Mouse (Mus musculus) left cerebral cortex, adult 2 months (tissue): ENCODE results near the gene Lrmda. TPM values are rescaled to one million over a fixed set of nuclear protein-coding genes. Genes with fewer than 3 reads are reported as not detected.

Source experiments
- DNase-seq, 2 experiments: peaks; one replicate each; pipeline ENCODE4 v3.0.0; 2021 to 2022; ENCODE audit warnings: low spot score in 2 of 2, mixed read lengths in 1 of 2; ENCODE audit errors: extremely low spot score in 1 of 2
- H3K27ac ChIP-seq: fragments of 200-600 bp; 2 replicates; pipeline ENCODE4 v1.8.1; 2022
- H3K4me3 ChIP-seq: fragments of 200-600 bp; 2 replicates; pipeline ENCODE4 v1.8.1; 2022
- CTCF ChIP-seq: fragments of 200-600 bp; IDR thresholded peaks from 2 replicates; pipeline ENCODE4 v1.8.1; 2022; ENCODE audit warnings: antibody characterized with exemption, mild to moderate bottlenecking, moderate library complexity
- intact Hi-C: fragments of 180-260 bp; cut with DNase I; formaldehyde crosslinking; loops from one replicate; pipeline ENCODE4 v1.15.1; 2025
- total RNA-seq, 2 experiments: library from RNA; stranded (reverse); gene quantifications; 2 replicates each; pipeline ENCODE4 v1.2.3; 2021

Lrmda gene
- total RNA-seq, 2 experiments from 2014 or later = 0.87 to 0.97 TPM

DNA sequence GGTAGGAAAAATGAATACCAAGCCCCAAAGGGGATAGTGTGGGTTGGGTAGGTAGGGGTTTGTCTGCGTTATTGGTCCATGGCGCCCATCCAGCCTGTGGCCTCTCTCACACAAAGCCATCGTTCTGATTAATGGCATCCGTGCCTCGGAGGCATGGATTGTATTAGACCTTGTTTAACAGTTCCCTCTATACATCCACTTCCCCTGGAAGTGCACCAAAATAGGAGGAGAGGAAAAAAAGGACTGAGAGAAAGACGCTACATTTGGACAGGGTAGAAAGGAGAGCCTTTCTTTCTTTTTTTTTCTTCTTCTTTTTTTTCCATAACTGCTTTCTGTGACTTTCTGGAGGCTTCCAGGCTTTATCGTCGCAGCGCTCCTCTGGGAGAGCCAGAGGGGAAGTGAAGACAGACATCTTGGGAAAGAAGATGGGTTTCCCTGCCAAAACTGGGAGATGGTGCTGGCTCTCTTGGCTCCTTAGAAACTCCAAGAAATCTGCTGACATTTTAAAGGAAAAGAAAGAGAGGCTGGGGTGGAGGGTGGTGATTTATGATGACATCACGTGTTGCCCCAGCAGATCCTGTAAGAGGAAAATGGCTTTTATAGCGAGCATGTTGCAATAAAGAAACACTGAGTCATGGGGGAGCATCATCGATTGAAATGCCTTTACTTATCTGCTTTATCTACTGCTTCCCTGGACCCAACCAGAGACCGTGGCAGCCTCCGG is 32.6 kb downstream of the Lrmda start:
- Histone ChIP-seq H3K27ac (no peak overlapping the region), H3K4me3 (no peak overlapping the region)
- DNase-seq = no peak
- intact Hi-C loops = no loop called here
- TF ChIP-seq CTCF = no peak

DNA sequence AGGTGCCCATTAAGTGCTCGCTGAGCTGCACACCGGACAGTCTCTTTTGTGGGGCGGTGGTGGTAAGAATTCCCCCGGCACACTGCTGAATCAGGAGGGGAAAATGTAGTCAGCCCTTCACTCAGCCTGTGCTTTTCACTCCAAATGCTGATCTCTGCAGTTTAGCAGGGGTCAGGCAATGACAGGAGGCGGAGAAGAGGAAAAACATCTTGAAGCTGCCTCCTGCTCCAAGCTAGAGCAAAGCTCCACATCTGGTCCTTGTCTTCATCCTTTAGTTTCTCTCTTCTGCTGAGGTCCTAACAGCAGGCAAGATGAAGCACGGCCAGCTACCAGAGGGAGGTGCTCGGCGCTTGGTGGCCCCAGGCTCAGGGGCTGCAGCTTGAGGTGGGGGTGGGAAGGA is 36.1 kb downstream of the Lrmda start:
- intact Hi-C loops = no loop called here
- DNase-seq = no peak
- no peak for TF ChIP-seq CTCF
- no peak overlapping the region for H3K4me3 ChIP-seq
- no peak overlapping the region for H3K27ac ChIP-seq

DNA sequence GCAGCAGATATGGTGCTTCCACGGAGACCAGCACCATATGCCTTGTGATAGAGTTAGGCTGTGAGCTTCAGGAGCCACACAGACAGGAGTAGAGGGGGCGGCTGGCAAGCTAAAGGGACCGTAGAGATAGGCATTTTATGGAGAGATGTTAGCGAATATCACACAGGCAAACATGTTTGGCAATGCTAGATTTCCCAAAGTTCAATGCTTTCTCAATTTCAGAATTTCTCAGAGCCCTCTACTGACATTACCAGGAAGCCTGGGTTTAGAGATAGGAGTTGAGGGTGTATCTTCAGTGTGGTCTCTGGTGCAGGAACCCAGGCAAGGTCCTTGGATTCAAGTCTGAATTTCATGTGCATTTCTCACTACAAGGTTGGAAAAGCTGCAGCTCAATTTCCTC is 36.7 kb downstream of the Lrmda start:
- TF ChIP-seq CTCF = no peak
- Histone ChIP-seq H3K4me3 (no peak overlapping the region), H3K27ac (no peak overlapping the region)
- intact Hi-C loops = no loop called here
- DNase-seq = no peak

DNA sequence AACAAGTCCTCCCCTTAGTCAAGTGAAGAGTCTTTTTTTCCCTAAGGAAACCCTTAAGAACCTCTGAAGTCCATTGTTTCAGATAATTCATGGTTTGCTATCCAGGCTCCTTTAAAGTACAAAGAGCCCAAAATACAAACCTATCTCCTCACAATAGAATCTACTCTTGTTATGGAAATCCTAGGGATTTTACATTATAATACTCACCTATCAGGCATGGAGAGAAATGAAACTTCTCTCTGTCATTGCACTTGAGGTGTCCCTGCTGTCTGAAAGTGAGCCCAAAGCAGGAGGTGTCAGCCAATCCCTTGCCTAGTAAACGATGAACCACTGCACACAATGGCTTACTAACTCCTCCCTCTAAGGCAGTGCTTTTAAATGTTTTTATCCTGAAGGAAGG is 39.2 kb downstream of the Lrmda start:
- intact Hi-C loops = no loop called here
- no peak overlapping the region for H3K4me3 ChIP-seq
- H3K27ac ChIP-seq = no peak overlapping the region
- no peak for DNase-seq
- no peak for TF ChIP-seq CTCF

DNA sequence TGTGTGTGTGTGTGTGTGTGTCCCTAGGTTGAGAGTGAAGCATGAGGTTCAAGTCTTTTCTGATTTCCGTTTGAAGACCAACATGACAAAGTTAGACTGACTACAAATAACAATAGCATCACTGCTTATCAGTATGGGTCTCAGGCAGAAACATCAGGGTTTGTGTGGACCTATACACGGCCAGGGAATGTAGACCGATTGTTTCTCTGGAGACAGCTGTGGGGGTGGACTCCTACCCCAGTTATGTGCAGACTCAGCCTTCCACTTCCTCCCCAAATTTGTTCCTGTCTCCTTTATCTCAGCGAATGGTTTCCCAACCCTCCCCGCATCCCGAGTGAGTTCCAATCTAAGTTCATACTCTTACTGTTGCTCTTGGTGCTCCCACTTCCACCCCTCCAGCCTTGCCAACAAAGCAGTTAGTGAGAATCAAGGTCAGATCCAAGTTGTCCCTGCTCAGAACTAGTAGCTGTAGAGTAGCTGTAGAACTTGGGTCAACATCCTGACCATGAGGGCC is 39.9 kb downstream of the Lrmda start:
- intact Hi-C loops = no loop called here
- DNase-seq = no peak
- TF ChIP-seq CTCF = no peak
- Histone ChIP-seq H3K27ac (no peak overlapping the region), H3K4me3 (no peak overlapping the region)

DNA sequence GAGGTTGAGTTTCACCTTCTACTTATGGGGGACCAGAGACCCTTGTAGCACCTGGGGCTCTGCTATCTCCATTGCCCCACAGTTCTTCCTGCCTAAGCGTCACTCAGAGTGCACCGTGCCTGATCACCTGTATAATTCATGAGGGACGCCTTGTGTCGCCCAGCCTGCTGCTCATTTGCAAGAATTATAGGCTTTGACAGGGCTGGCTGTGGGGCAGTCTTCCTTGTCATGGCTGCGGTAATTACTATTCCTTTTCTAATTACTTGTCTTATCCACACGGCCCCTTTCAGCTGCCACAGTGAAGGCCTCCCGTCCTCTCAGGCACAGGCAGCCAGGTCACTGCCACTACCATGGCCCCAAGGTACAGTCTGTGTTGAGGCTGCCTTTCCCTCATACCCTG is 41.3 kb downstream of the Lrmda start:
- no peak overlapping the region for H3K27ac ChIP-seq
- no peak for DNase-seq
- intact Hi-C loops = no loop called here
- no peak overlapping the region for H3K4me3 ChIP-seq
- TF ChIP-seq CTCF = no peak

DNA sequence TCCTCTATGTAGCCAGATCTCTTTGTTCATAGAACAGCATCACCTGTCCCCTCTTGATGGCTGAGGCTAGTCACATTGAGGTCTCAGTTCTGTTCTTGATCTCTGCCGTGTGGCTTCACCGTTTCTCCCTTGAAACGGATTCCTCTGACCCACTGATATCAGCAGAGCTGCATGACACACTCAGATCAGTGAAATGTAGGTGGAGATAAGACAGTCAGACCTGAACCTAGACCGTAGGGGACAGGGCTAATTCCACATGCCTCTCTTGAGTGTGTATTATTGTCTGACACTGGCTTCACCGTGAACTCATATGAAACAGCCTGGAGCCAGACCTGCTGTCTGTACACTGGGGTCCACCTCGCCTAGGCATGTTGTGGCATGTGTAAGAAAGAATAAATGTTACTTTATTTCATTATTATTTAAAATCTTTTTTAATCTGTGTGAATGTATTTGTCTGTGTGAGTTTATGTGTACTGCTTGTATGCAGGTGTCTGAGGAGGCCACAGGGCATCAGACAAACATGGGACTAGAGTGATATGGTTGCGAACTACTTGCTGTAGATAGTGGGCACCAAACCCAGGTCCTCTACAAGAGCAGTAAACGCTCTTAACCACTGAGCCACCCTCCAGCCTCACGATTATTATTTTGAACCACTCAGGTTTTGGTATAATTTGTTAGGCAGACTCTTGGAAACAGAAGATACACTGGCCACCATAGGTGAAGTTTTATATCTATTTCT is 42.8 kb downstream of the Lrmda start:
- no peak overlapping the region for H3K27ac ChIP-seq
- DNase-seq = no peak
- intact Hi-C loops = no loop called here
- no peak for TF ChIP-seq CTCF
- H3K4me3 ChIP-seq = no peak overlapping the region

DNA sequence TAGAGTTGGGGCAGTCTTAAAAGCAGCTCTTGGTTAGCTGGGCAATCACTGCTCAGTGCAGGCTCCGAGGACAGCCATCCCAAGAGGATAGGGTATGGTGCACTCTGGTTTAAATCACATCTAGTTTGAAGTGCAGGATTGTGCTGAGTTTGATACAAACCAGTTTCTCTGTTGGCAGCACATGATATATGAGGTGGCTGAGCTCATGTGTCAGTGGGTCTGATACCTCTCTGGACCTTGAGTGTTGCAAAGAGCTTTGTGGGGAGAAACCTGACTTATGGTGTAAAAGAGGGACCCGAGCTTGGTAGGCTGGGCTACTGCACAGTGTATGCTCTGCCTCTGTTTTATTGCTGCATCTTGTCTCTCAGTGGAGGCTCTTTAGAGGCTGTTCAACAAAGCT is 49.7 kb downstream of the Lrmda start:
- Histone ChIP-seq H3K4me3 (no peak overlapping the region), H3K27ac (no peak overlapping the region)
- no peak for DNase-seq
- TF ChIP-seq CTCF = no peak
- intact Hi-C loops = no loop called here

DNA sequence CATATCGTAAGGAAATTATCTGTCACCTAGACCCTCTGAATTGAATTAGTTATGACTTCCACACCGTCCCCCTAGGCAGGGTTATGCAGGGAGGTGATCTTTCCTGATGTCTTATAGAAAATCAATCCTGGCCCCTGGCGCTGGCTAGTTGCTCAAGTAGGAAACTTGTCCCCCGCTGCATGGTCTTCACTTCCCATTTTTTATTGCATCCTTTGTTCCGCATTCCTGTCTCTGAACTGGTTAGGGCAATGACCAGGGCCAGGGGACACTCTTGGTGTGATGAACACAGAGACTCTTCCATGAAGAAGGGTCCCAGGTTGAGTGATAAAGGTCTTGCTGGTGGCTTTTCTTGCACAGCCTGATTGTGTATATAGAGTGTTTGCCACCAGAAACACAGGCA is 53.9 kb downstream of the Lrmda start:
- Histone ChIP-seq H3K27ac (no peak overlapping the region), H3K4me3 (no peak overlapping the region)
- TF ChIP-seq CTCF = no peak
- intact Hi-C loops = no loop called here
- no peak for DNase-seq

DNA sequence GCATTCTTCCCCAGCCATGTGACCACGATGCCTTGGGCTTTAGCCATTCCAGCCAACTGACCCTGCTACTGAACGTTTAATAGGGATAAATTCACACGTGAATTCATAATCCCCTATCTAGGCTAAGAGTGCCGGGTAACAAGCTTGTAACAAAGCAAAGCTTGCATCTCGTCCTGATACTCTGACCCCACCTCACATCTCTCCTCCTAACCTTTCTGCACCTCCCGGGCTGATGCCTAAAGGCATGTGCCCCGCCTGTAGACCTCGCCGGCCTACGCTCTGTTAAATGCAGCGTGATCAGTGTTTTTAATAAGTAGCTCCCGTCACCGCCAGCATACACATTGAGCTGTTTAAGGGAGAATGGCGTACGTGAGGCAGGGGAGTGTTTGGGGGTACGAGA is 54.7 kb downstream of the Lrmda start:
- H3K27ac ChIP-seq = no peak overlapping the region
- no peak for DNase-seq
- no peak overlapping the region for H3K4me3 ChIP-seq
- intact Hi-C loops = no loop called here
- TF ChIP-seq CTCF = no peak

DNA sequence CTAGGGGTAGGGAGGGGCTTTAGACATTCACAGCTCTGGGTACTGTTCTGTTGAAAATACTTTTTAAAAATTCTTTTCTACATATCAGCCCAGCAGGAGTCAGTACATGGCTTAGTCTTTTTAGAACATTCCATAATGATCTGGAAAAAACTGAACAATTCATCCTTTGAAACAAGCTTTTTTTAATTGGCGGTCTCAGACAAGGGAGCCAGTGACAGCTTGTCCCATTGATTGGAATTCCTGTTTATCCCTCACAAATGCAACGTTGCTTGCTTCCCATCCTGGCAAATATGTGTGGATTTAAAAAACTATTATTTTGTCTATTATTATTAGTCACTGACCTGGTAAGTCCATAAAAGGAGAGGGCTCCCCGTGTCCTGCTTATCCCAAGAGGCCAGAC is 64.4 kb downstream of the Lrmda start:
- no peak overlapping the region for H3K4me3 ChIP-seq
- intact Hi-C loops = no loop called here
- H3K27ac ChIP-seq = no peak overlapping the region
- no peak for TF ChIP-seq CTCF
- no peak for DNase-seq

DNA sequence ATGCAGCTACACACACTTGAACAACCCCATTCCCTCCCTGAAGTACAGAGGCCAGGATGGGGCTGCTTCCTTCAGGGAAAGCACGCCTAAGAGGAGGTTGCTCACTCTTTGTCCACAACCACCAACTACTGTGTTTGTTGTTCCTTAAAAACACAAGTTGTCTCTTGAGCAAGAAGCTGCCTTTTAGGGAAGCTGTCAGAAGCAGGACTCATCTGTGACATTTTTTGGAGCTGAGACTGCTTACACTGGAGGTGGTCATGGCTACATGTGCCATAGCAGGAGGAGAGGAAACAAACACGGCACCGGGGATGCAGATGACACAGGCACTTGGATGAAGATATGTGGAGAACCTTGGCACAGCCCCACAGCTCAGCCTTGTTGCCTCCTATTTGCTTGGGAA is 65.9 kb downstream of the Lrmda start:
- no peak for TF ChIP-seq CTCF
- intact Hi-C loops = no loop called here
- DNase-seq = no peak
- no peak overlapping the region for H3K27ac ChIP-seq
- H3K4me3 ChIP-seq = no peak overlapping the region

DNA sequence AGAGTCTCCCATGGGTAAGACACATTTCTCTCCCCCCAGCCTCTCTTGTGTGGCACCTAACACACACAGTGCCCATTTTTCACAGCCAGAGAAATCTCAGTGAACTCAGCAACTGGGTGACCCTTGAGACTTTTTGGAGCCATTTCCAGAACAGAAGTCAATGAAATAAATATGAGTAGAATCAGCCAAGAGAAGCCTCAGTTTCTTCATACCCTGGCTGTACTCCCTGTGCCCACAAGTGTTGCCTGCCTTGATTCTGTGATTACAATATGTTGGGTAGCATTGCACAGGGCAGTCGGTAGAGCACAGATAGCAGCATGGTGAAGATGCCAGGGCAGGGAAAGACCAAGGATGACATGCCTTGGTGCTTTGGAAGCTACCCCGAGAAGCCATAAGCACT is 69.1 kb downstream of the Lrmda start:
- no peak for TF ChIP-seq CTCF
- intact Hi-C loops = no loop called here
- no peak overlapping the region for H3K27ac ChIP-seq
- DNase-seq = no peak
- no peak overlapping the region for H3K4me3 ChIP-seq
